Mouse (Mus musculus): ENCODE measurements around the gene Apol7a.

The Apol7a gene

GRCm38 (mm10) chr15:77376920-77377319, 22.0 kb downstream of the Apol7a start:
- no peak for DNase-seq (ENCODE audit: low spot score in 2 of 2)

DNA sequence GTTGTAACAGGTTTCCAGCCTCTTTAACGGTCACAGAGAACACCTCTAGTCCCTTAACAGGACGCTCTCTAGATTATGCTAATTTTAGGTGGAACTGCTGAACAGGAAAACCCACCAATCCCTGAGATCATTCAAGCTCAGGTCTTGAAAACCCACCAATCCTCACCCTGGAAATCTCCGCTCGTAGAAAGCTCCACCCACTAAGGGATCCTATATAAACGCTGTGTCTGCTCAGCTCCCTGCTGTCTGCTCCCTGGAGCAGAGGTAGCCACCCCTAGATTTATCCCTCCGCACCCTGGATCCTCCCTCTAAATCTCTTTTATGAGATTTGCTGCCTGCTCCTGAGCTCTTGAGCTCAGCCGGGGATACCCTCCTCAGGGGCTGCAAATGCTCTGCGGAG, 28.3 kb downstream of the Apol7a start:
- DNase-seq (ENCODE audit: low spot score in 2 of 2), result no peak

- no peak for DNase-seq (ENCODE audit: low spot score in 2 of 2)
Observed at GRCm38 (mm10) chr15:77369981-77370380, 28.9 kb downstream of the Apol7a start.

- peak; percentile 18 to 47 for DNase-seq (ENCODE audit: low spot score in 2 of 2)
Observed at GRCm38 (mm10) chr15:77368818-77369320, 30.0 kb downstream of the Apol7a start.

GRCm38 (mm10) chr15:77368148-77368547, 30.8 kb downstream of the Apol7a start:
- peak; percentile 94 to 96 for DNase-seq (ENCODE audit: low spot score in 2 of 2)

DNA sequence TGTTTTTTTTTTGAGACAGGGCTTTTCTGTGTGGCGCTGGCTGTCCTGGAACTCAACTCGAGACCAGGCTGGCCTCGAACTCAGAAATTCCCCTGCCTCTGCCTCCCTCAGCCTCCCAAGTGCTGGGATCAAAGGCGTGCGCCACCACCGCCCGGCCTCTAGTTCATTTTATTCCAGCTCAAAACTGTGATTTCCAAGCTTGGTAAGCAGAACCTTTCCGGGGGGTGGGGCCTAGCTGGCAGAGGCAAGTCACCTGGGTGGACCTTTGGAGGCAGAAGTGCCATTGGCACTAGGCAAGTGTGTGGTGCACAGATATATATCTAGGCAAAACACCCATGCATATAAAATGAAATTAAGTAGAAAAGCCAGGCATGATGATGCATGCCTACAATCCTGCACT, 31.4 kb downstream of the Apol7a start:
- no peak for DNase-seq (ENCODE audit: low spot score in 2 of 2)

GRCm38 (mm10) chr15:77366706-77367484, 32.0 kb downstream of the Apol7a start:
- DNase-seq (ENCODE audit: low spot score in 2 of 2), result peak; percentile 65 to 86

GRCm38 (mm10) chr15:77365700-77366570, 33.0 kb downstream of the Apol7a start:
- DNase-seq (ENCODE audit: low spot score in 2 of 2), result no peak

DNA sequence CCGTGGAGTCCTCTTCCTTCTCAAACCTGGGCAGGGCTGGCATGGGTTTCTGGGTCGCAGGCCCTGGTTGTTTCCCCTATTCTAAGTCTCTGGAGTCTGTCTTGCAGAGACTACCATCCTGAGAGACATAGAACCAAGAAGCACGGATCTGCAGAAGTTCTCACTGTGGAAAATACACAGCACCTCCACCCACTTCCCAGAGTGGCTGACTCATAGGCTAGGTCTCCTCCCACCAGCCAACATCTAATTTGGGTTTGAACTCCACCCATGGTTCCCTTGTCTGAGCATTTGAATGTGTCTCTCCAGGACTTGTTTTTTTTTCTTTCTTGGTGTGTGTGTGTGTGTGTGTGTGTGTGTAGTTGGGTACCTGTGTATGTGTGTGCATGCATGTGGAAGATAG, 34.9 kb downstream of the Apol7a start:
- DNase-seq (ENCODE audit: low spot score in 2 of 2), result peak; percentile 28 to 32

GRCm38 (mm10) chr15:77363578-77363977, 35.3 kb downstream of the Apol7a start:
- no peak for DNase-seq (ENCODE audit: low spot score in 2 of 2)

DNA sequence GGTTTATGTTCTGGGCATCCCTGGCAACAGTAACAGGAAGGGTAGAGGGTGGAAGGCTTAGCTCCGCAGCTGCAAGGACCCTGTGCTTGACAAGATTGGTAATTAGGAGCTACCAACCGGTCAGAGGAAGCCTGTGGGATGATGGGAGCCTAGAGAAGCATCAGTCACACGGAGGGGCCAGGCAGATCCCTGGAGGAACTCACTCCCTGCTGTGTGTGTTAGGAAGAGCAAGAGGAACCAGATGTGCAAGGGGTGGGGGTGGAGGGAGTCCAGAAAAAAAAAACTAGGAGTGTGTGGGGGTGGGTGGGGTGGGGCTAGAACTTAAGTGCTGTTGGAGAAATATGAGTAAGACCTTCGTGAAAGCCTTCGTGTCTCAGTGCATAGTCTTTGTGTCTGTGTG, 36.0 kb downstream of the Apol7a start:
- DNase-seq (ENCODE audit: low spot score in 2 of 2), result no peak

GRCm38 (mm10) chr15:77359905-77360304, 39.0 kb downstream of the Apol7a start:
- DNase-seq (ENCODE audit: low spot score in 2 of 2), result no peak

GRCm38 (mm10) chr15:77359486-77359885, 39.4 kb downstream of the Apol7a start:
- DNase-seq (ENCODE audit: low spot score in 2 of 2), result peak; percentile 23 to 47

DNA sequence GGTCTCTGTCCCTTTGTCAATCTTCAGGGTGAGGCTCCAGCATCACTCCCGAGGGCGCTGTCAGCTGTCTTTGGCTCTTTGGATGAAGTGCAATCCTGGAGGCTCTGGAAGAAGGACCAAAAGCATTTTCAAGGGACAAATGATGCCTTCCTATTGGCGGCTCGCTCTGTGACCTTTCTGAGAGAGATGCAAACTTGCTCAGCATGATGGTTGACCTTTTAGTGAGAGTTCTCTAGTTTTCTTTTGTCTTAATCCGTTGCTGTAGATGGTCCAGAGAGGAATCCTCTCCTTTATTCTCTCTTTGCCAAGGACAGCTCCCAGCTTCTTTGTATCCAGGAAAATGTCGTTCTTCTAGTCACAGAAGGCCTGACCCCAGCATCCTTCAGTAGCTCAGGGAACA, 39.8 kb downstream of the Apol7a start:
- DNase-seq (ENCODE audit: low spot score in 2 of 2), result no peak

DNA sequence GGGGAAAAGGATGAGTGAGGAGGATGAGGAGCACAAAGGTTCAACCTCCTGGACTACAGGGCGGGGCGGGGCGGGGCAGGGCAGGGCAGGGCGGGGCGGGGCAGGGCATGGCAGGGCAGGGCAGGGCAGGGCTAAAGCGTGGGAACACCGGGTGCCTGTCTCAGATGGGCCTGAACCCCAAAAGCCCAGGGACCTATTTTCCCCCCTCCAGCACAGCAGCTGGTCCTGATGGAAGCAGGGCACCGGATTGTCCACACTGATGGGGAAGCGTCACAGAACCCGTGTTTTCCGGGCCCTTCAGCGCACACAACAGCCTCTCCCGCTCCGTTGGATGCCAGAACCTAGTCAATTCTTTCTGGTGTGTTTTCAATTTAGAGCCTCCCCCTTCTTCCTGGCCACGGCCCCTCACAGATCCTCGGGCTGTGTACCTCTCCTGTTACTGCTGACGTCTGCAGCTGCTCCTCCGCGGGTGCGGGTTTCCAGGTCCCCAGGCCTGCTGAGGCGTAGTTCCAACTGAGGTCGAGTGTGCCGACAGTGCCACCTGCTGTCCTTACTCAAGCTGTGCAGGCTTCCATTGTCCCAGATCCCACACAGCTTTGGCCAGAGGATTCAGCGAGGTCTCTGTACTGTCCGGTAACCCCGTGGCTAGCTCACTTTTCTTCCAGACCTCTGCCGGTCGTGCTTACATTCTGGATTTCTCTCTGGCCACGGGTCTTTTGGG, 40.4 kb downstream of the Apol7a start:
- DNase-seq (ENCODE audit: low spot score in 2 of 2), result peak; percentile 77 to 87

DNA sequence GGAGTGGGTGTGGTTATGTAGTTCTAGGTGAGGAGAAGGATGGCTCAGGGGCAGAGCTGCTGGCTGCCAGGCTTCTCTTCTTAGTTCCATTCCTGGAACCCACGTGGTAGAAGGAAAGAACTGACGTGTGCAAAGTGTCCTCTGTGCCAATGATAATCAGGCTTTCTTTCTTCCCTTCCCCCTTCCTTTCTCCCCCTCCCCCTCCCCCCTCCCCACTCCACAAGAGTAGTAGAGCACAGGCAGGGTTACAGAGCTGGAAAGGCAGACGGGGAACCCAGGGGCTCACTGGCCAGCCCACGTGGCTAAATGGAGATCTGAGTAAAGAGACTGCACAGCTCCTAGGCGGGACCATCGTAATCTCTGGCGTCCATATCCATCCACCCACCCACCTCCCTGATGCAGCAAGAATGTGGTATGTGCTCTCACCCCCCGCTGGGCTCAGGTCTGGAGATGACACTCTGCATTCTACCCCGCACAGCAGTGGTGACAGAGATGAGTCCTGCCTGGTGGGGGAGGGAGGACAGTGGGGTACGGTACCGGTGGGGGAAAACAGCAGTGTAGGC, 42.6 kb downstream of the Apol7a start:
- DNase-seq (ENCODE audit: low spot score in 2 of 2), result no peak

DNA sequence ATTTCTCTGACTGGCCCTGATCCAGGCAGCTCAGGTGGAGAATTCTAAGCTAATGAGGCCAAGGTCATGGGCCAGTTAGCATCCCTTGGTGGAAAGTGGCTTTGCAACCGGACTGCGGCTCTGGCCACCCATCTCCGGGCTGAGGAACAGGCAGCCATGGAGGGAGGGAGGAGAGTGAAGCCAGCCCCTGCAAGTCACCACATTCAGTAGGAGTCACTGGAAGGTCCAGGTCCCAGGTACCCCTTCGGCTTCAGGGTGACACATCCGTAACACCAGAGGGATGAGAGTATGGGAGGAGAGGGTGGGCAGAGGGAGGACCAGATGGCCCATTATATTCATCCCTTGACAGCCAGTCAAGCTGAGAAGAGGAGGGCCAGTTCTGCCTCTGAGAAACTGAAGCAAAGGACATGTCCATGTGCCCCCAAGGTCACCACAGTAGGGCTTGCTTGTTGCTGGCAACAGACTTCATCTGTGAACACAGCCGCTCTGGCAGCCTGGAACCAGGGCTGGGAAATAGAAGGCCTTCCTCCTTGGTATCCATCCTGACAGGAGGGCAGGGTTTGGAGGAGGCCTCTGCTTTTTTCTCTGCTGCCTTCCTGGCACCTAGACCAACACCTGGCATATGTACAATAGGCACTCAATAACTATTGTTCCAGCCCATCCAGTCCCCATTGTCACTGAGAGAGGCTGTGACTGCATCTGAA, 43.9 kb downstream of the Apol7a start:
- no peak for DNase-seq (ENCODE audit: low spot score in 2 of 2)

DNA sequence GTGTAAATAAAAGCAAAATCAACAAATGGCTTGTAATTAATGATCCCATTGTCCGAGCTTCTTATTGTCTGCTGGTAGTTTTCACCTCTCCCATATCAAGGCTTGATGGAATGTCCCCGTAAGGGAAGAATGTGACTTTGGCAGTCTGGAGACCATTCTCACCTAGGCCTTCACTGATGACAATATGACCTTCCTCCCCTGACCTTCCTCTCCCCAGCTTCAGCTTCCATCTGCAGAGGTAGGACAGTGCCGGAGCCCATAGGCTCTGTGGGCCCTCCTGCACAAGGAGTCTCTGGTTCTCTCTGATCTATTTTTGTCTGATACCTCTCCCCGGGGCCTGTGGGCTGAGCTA, 44.4 kb downstream of the Apol7a start:
- DNase-seq (ENCODE audit: low spot score in 2 of 2), result no peak

DNA sequence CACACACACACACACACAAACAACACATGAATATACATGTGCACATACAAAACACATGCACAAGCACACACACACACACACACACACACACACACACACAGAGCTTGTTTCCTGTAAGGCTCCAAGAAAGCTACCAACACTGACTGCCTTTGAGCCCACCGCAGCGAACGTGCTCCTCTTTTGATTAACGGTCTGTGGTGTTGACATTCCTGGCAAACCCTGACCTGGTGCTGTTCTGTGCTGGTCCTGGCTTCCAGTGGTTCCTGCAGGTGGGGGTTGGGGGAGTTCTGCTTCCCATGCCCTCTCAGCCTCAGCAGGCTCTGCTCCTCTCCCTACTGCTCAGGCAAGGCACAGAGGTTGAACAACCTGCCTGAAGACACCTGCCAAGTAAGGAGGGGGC, 45.1 kb downstream of the Apol7a start:
- no peak for DNase-seq (ENCODE audit: low spot score in 2 of 2)

GRCm38 (mm10) chr15:77352863-77353262, 46.0 kb downstream of the Apol7a start:
- DNase-seq (ENCODE audit: low spot score in 2 of 2), result no peak

DNA sequence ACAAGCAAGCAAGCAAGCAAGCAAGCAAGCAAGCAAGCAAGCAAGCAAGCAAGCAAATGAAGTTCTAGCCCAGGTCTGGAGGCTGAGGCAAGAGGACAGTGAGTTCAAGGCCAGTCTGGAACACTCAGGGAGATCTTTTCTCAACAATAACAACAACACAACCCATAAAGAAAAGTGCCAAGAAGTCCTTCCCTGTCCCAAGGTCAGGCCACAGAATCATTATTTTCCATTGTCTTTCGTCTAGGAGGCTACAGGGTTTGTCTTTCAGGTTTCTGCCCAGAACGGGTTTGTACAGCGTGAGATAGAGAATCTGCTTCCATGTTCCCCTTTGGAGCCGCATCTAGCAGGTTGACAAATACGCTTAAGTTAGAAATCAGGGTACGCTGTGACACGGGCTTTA, 48.8 kb downstream of the Apol7a start:
- DNase-seq (ENCODE audit: low spot score in 2 of 2), result no peak
